Mouse (Mus musculus) hindbrain, embryonic 13.5 days (tissue): ENCODE measurements around the gene Casz1. TPM values are rescaled to one million over a fixed set of nuclear protein-coding genes. Genes with fewer than 3 reads are reported as not detected.

ENCODE experiments used
- ATAC-seq: fragments of 200-750 bp; cut with Nextera tagmentation; 2 replicates; pipeline ENCODE4 v1.8.0; 2017; ENCODE audit warnings: moderate TSS enrichment; ENCODE audit not compliant: low FRiP score
- H3K27ac ChIP-seq: fragments of 300-500 bp; sonication (generic); 2 replicates; pipeline ENCODE4 v1.5.1; 2015; ENCODE audit warnings: inconsistent platforms, mild to moderate bottlenecking, moderate library complexity
- H3K27me3 ChIP-seq: fragments of 300-500 bp; sonication (generic); 2 replicates; pipeline ENCODE4 v1.6.1; 2015; ENCODE audit warnings: mild to moderate bottlenecking, inconsistent platforms
- H3K36me3 ChIP-seq: fragments of 300-500 bp; sonication (generic); 2 replicates; pipeline ENCODE4 v1.6.1; 2015; ENCODE audit warnings: mild to moderate bottlenecking, inconsistent platforms
- H3K4me1 ChIP-seq: fragments of 300-500 bp; sonication (generic); replicated peaks from 2 replicates; pipeline ENCODE4 v1.6.1; 2015; ENCODE audit warnings: inconsistent platforms
- H3K4me2 ChIP-seq: fragments of 300-500 bp; sonication (generic); 2 replicates; pipeline ENCODE4 v1.6.1; 2015; ENCODE audit warnings: inconsistent platforms, mild to moderate bottlenecking, moderate library complexity
- H3K4me3 ChIP-seq: fragments of 300-500 bp; sonication (generic); 2 replicates; pipeline ENCODE4 v1.5.1; 2015; ENCODE audit warnings: mild to moderate bottlenecking, inconsistent platforms
- H3K9ac ChIP-seq: fragments of 300-500 bp; sonication (generic); 2 replicates; pipeline ENCODE4 v1.6.1; 2015; ENCODE audit warnings: mild to moderate bottlenecking, inconsistent platforms
- H3K9me3 ChIP-seq: fragments of 300-500 bp; sonication (generic); 2 replicates; pipeline ENCODE4 v1.6.1; 2016; ENCODE audit warnings: inconsistent platforms
- WGBS: fragments of 180-500 bp; shearing (Covaris S2); methylation state at CpG from one replicate; pipeline ENCODE4 v1.1.7; 2015; 5-methylcytosine and 5-hydroxymethylcytosine counted together
- polyA plus RNA-seq: library from polyadenylated mRNA; unstranded; fragments of >200 nt; fragmentation: Nextera tagmentation; extraction: Ambion mirVana; gene quantifications from 2 replicates; pipeline ENCODE4 v1.2.1, GENCODE M21; 2015

Casz1 gene
- polyA plus RNA-seq, 1 experiment from 2014 or later, result 6.7 TPM

DNA sequence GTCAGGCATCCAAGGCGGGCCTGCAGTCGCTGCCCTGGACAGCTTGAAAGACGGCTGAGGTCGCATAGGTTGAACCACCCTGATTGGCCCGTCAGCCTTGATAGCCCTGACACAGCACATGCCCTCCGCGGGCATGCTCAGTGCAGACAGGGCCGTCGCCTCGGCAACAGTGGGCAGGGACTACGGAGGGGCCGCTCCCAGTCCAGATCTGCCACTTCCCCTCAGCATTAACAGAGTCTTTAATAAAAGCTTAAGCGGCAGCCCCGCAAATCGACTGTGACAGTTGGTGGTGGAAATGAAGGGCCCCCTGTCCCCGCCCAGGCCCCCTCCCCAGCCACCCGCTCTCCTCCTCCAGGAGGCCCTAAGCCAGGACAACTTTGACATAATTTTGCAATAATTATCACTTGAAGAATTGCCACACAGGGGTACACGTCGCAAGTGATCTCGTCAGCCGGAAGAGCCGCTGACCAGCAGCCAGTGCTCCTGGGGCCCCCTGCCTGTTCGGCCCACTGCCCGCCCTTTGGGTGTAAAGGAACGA lies 136.5 kb downstream of the Casz1 start:
- peaks cover 79% of the 10 kb centered on the region for H3K27me3 ChIP-seq
- peak overlapping the region; percentile 42 for H3K4me2 ChIP-seq
- 5% methylated on average over 25 of the region's 25 CpGs for WGBS
- no peaks in the 10 kb centered on the region for H3K9me3 ChIP-seq
- peak overlapping the region; percentile 55; the same call in 1 of the 2 replicates for H3K9ac ChIP-seq
- H3K36me3 ChIP-seq, result peaks cover 6% of the 10 kb centered on the region; the same call in 1 of the 2 replicates
- peak; percentile 79 for ATAC-seq
- H3K27ac ChIP-seq, result peak overlapping the region; percentile 75
- H3K4me3 ChIP-seq, result no peak overlapping the region
- H3K4me1 ChIP-seq, result peaks cover 48% of the 10 kb centered on the region

DNA sequence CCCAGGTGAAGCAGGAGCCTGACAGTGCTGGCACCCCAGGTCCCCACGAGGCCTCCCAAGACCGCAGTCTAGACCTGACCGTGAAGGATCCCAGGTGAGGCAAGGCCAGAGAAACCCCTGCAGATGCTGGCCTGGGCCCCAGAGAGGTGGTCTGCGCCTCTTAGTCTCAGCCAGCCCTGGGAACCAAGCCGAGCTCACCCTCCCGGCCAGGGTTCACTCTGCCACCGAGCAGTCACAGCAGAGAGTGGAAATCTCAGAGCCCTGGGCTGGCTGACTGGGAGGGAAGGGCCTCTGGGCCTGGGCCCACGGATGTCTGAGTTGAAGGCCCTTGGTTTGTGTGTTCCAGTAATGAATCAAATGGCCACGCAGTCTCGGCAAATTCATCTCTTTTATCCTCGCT lies 137.1 kb downstream of the Casz1 start:
- Histone ChIP-seq H3K36me3 (peaks cover 6% of the 10 kb centered on the region; the same call in 1 of the 2 replicates), H3K4me3 (no peak overlapping the region), H3K4me1 (peaks cover 47% of the 10 kb centered on the region), H3K4me2 (peak overlapping the region; percentile 42), H3K27ac (peak overlapping the region; percentile 75), H3K27me3 (peaks cover 76% of the 10 kb centered on the region), H3K9ac (peak overlapping the region; percentile 55), H3K9me3 (no peaks in the 10 kb centered on the region)
- 0 out of 2 replicates have a peak, but pooled peaks have one; percentile 14 for ATAC-seq
- 38% methylated on average over 11 of the region's 11 CpGs for WGBS

DNA sequence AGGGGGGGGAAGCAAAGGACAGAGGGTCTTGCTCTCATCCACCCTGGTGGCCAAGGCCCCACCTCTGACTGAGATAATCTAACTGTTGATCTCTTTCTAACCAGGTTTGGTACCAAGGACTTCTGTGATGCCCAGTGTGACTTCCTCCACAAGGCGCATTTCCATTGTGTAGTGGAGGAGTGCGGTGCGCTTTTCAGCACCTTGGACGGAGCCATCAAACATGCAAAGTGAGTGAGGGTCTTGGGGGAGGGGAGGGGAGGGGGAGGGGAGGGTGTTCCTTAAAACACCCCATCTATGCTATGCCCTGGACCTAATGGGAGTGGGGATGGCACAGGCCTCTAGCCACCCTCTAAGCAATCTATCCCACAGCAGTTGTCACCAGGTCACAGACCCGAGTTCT lies 138.9 kb downstream of the Casz1 start:
- H3K4me3 ChIP-seq, result no peak overlapping the region
- H3K4me1 ChIP-seq, result peaks cover 47% of the 10 kb centered on the region
- 43% methylated on average over 3 of the region's 5 CpGs for WGBS
- H3K36me3 ChIP-seq, result peaks cover 10% of the 10 kb centered on the region; the same call in 1 of the 2 replicates
- no peak overlapping the region for H3K4me2 ChIP-seq
- no peaks in the 10 kb centered on the region for H3K9me3 ChIP-seq
- ATAC-seq, result no peak
- H3K9ac ChIP-seq, result no peak overlapping the region
- H3K27me3 ChIP-seq, result peaks cover 65% of the 10 kb centered on the region
- no peak overlapping the region for H3K27ac ChIP-seq

DNA sequence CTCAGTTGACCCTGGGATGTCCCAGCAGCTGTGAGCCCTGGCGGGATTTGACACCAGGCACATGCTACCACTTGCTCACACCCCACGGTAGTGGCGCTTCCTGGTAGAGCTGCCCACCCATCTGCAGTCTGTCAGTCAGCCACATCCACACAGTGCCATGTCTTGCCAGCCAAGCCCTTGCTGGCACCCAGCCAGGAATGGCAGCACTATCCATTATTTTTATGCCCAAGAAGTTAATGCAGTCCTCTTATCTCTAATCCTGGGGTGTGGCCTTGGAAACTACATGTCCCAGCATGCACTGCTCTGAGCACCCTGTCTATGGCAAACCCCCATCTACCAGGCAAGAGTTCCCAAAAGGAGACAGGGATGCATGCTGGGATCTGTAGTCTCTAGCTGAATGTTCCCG lies 141.2 kb downstream of the Casz1 start:
- no peak overlapping the region for H3K4me3 ChIP-seq

DNA sequence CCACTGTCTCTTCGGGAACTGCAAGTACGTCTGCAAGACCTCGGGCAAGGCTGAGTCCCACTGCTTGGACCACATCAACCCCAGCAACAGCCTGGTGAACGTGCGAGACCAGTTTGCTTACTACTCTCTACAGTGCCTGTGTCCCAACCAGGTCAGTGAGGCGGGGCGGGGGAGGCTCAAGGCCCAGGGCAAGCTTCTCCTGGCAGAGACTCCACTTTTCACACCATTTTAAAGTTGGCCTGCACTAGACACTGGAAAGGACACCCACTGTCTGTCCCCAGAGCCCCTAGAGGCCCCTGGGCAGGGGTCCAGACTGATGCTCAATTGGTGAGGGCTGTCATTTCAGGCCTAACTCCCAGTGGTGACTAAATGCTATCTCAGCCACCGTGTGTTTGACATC lies 141.8 kb downstream of the Casz1 start:
- Histone ChIP-seq H3K4me1 (peaks cover 51% of the 10 kb centered on the region), H3K9me3 (no peaks in the 10 kb centered on the region), H3K36me3 (peaks cover 4% of the 10 kb centered on the region; the same call in 1 of the 2 replicates), H3K9ac (no peak overlapping the region), H3K4me3 (no peak overlapping the region), H3K27me3 (peaks cover 69% of the 10 kb centered on the region), H3K4me2 (no peak overlapping the region), H3K27ac (no peak overlapping the region)
- ATAC-seq, result no peak
- 84% methylated on average over 8 of the region's 8 CpGs for WGBS

More for the DNA sequence above, 141.2 kb downstream of the Casz1 start:
- H3K27me3 ChIP-seq, result peaks cover 66% of the 10 kb centered on the region
- H3K4me2 ChIP-seq, result no peak overlapping the region
- H3K9ac ChIP-seq, result no peak overlapping the region
- H3K4me1 ChIP-seq, result peaks cover 51% of the 10 kb centered on the region
- H3K36me3 ChIP-seq, result peaks cover 4% of the 10 kb centered on the region; the same call in 1 of the 2 replicates
- no peak overlapping the region for H3K27ac ChIP-seq
- ATAC-seq, result no peak
- H3K9me3 ChIP-seq, result no peaks in the 10 kb centered on the region
- WGBS, result 65% methylated on average over 4 of the region's 4 CpGs

DNA sequence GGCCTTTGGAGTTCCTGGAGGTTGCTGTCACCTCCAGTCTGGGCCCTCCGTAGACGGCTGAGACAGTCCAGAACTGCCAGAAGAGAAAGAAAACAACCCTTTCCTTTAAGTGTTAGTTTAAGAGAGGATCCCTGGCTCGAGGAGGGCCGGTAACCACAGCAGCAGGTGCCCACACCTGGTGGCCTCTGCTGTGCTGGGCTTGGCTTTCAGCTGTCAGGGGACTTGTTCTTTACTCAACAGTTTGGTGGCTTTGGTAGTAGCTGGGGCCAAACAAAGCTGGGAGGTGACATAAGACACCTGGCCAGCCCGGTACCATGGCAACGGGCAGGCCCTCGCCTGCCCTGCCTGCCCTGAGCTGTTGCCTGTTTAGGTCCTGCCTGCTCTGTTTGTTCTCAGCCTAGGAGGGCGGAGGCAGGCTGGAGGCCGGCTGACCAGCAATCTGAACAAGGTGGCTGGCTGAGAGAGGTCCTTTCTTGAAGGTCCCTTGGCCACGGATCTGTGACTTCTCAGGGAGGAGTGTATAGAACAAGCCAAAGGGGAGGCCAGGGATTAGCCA lies 143.7 kb downstream of the Casz1 start:
- Histone ChIP-seq H3K27ac (no peak overlapping the region), H3K27me3 (peaks cover 78% of the 10 kb centered on the region), H3K9ac (no peak overlapping the region), H3K9me3 (no peaks in the 10 kb centered on the region), H3K4me1 (peaks cover 54% of the 10 kb centered on the region), H3K4me3 (no peak overlapping the region), H3K36me3 (peaks cover 4% of the 10 kb centered on the region; the same call in 1 of the 2 replicates), H3K4me2 (no peak overlapping the region)
- WGBS, result 52% methylated on average over 10 of the region's 10 CpGs
- ATAC-seq, result no peak

DNA sequence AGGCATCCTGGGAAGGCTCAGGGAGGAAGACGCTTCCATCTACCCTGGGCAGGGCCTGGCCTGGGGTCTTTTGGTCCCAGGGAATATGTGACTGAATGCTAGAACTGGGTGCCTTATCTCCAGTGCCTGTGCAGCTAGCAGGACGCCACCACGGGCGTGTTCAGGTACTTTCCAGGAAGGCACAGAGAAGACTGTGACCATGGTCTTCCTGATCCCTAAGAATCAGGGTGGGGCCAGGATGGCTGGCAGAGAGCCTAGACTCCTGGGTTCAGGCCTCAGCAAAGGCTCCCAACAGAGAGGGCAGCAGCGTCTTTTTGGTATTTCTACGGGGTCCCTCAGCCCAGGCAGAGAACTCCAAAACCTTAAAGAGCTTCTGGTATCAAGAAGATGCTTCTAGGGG lies 146.3 kb downstream of the Casz1 start:
- Histone ChIP-seq H3K36me3 (peaks cover 4% of the 10 kb centered on the region; the same call in 1 of the 2 replicates), H3K9me3 (no peaks in the 10 kb centered on the region), H3K4me3 (no peak overlapping the region), H3K4me1 (peaks cover 56% of the 10 kb centered on the region), H3K9ac (peak overlapping the region; percentile 69; the same call in 1 of the 2 replicates), H3K4me2 (no peak overlapping the region), H3K27me3 (peaks cover 73% of the 10 kb centered on the region), H3K27ac (peak overlapping the region; percentile 67)
- ATAC-seq, result no peak
- WGBS, result 69% methylated on average over 6 of the region's 6 CpGs

DNA sequence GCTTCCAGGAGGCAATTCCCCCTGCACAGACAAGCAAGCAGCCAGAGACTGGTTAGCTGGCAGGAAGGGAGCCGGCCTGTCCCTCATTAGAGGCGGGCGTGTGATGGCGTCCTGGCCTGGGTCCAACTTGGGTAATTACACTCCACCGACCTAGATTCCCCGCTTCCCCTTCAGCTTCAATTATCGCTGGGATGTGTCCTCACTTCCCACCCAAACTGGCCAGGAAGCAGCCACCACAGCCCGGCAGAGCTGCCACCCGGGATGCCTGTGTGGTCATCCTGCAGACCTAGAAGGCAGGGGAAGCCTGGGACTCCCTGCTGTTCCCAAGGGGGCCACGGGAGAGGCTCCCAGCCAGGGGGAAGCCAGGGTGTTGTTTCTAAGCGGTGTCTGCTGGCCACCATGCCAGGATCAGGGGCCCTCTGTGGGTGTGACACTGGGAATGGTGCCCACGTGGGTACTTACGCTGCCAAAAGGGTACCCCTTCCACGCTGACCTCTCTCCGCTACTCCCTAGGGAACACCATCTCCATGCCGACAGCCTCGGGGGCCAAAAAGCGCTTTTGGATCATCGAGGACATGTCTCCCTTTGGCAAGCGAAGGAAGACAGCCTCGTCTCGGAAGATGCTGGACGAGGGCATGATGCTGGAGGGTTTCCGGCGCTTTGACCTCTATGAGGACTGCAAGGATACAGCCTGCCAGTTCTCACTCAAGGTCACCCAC lies 146.9 kb downstream of the Casz1 start:
- whole genome bisulfite sequencing, result 27% methylated on average over 25 of the region's 25 CpGs
- Histone ChIP-seq H3K27me3 (peaks cover 78% of the 10 kb centered on the region), H3K4me2 (peak overlapping the region; percentile 70), H3K36me3 (peaks cover 4% of the 10 kb centered on the region; the same call in 1 of the 2 replicates), H3K9ac (peak overlapping the region; percentile 69; the same call in 1 of the 2 replicates), H3K4me3 (peak overlapping the region; percentile 43; the same call in 1 of the 2 replicates), H3K9me3 (no peaks in the 10 kb centered on the region), H3K4me1 (peaks cover 58% of the 10 kb centered on the region), H3K27ac (peak overlapping the region; percentile 67)
- peak; percentile 34; the same call in 1 of the 2 replicates for ATAC-seq

DNA sequence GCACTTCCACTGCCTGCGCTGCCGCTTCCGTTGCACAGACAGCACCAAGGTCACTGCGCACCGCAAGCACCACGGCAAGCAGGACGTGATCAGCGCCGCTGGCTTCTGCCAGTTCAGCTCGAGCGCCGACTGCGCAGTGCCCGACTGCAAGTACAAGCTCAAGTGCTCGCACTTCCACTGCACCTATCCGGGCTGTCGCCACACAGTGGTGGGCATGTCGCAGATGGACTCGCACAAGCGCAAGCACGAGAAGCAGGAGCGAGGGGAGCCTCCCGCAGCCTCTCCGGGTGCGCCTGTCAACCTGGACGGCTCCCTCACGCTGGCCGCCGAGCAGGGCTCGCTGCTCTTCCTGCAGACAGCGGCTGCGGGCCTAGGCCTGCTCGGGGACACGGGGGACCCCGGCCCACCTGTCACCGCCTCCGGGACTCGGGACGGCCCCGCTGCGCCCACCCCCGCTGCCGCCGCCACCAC lies 147.6 kb downstream of the Casz1 start:
- Histone ChIP-seq H3K27me3 (peaks cover 85% of the 10 kb centered on the region), H3K27ac (0 out of 2 replicates have a peak overlapping the region, but pooled peaks have one; percentile 4), H3K9me3 (no peaks in the 10 kb centered on the region), H3K9ac (peak overlapping the region; percentile 69), H3K4me1 (peaks cover 58% of the 10 kb centered on the region), H3K4me3 (peak overlapping the region; percentile 43), H3K36me3 (peaks cover 3% of the 10 kb centered on the region; the same call in 1 of the 2 replicates), H3K4me2 (peak overlapping the region; percentile 70)
- 2% methylated on average over 39 of the region's 44 CpGs for WGBS
- ATAC-seq, result peak; percentile 38; the same call in 1 of the 2 replicates

DNA sequence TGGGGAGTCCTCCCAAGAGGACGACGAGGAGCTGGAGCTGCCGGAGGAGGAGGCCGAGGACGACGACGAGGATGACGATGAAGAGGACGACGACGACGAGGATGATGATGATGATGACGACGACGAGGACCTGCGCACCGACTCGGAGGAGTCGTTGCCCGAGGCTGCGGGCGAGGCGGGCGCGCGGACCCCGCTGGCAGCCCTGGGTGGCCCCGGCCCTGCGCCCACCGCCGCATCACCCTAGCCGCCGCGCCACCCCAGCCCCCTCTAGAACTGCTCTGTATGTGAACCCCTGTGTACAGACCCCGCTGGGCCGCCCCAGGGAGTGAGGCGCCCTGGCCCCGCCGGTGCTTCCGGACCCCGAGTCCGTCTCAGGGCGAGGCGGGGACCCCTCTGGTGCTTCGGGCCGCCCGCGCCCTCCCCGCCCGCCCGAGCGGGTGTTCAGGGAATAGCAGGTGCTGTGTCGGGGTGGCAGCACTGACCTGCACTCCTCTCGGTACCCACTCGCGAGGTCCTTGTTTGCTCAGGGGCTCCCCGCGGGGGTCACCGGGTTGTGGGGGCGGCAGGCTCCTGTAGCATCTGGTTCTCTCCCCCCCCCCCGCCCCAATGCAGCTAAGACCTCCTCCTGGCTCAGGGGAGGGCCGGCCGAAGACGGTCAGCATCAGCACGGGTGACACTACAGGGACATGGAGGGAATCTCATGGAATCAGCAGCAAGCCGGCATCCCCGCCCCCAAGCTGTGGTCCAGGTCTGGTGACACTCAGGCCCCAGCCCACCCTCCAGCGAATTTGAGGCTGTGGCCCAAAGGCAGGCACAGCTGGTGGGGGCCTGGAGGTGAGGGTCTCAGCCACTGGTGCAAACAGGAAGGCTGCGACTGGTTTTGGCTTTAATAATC lies 148.3 kb downstream of the Casz1 start:
- Histone ChIP-seq H3K27ac (no peak overlapping the region), H3K4me1 (peaks cover 58% of the 10 kb centered on the region), H3K27me3 (peaks cover 83% of the 10 kb centered on the region), H3K4me3 (peak overlapping the region; percentile 43), H3K36me3 (no peaks in the 10 kb centered on the region; the same call in 1 of the 2 replicates), H3K9me3 (no peaks in the 10 kb centered on the region), H3K9ac (peak overlapping the region; percentile 69), H3K4me2 (peak overlapping the region; percentile 70)
- ATAC-seq, result peak; percentile 23; the same call in 1 of the 2 replicates
- WGBS, result 2% methylated on average over 54 of the region's 69 CpGs

DNA sequence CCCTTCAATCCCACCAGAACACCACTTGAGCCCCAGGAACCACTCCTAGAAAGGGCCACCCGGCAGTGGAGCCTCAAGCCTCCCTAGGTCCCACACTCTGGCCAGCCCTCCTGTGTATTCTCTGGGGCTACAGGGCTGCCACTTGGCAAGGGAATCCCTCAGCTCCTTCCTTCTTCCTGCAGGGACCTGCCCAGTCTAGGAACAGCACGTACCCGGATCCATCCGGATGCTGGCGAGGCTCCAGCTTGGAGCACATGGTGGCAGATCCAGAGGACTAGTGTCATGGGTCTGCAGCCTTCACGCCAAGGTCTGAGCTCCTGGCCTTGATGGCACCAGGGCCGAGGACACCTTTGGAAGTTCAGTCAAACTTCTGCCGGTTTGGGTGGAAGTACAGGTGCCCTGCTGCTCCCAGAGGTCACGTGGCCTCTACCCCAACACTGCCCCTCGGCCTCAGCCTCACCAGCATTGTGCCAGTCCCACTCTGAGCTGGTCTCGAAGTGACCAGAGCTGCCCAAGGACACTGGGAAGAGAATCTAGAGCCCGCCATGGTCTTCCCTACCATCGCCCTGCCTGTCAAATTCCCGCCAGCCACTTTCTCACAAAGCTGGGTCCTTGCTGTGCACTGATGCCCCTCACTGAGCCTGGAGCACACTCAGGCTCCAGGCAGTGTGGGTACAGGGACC lies 151.0 kb downstream of the Casz1 start:
- peaks cover 41% of the 10 kb centered on the region for H3K4me1 ChIP-seq
- no peak overlapping the region for H3K27ac ChIP-seq
- no peaks in the 10 kb centered on the region for H3K9me3 ChIP-seq
- no peak overlapping the region for H3K4me3 ChIP-seq
- H3K4me2 ChIP-seq, result no peak overlapping the region
- H3K36me3 ChIP-seq, result peaks cover 5% of the 10 kb centered on the region
- peaks cover 59% of the 10 kb centered on the region for H3K27me3 ChIP-seq
- no peak for ATAC-seq
- no peak overlapping the region for H3K9ac ChIP-seq
- 83% methylated on average over 14 of the region's 14 CpGs for WGBS
